Mouse (Mus musculus): ENCODE results near the gene Gstm2.
"Not testable (repeated sequence)": the region's sequence is repeated elsewhere in the genome, so short reads cannot be mapped to it uniquely, and the experiment has no call there.

Gstm2 gene

GRCm38 (mm10) chr3:107986041-107986562, at the start of gene Gstm2:
TSS of gene Gstm2 (minus strand) at chr3:107986453.
- no peak for DNase-seq (ENCODE audit: low spot score in 2 of 2)

GRCm38 (mm10) chr3:108033156-108033555, 46.9 kb upstream of the Gstm2 start:
- no peak for DNase-seq (ENCODE audit: low spot score in 2 of 2)

GRCm38 (mm10) chr3:108032113-108032512, 45.9 kb upstream of the Gstm2 start:
- no peak for DNase-seq (ENCODE audit: low spot score in 2 of 2)

- no peak for DNase-seq (ENCODE audit: low spot score in 2 of 2)
Measured at GRCm38 (mm10) chr3:108028641-108029365, 42.5 kb upstream of the Gstm2 start.

DNA sequence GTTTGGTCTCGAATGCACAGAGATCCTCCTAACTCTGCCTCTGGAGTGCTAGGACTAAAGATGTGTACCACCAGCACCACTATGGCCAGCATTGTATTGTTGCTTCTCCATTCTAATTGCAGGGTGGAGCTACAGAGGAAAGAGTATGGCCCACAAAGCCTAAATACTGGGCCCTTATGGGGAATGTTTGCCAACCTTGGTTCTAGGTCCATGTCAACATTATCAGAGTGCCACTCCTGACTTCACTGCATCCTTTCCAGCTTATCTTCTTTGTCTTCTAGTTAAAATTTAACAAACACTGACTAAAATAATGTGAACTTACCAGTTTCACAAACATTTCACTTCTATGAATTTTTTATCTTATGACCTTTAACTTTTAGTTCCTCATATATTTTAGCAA, 40.3 kb upstream of the Gstm2 start:
- DNase-seq (ENCODE audit: low spot score in 2 of 2) = no peak

GRCm38 (mm10) chr3:108026049-108026448, 39.8 kb upstream of the Gstm2 start:
- DNase-seq (ENCODE audit: low spot score in 2 of 2) = no peak

DNA sequence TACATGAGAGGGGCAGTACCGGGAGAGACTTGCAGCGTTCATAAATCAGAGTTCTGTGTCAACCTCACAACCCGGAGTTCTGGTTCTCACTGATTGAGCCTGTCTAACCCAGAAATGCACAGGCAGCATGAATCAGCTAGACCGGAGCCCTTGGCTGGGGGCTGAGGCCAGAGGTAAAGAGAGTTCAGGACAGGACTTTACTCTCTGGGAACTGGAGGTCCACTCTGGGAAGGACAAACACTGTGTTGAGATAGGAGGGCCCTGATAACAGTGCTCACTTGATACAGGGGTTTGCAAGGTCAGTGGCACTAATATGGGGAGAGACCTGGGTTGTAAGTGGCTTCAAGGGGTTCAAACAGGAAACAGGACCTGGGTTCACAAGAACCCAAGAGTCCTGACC, 39.1 kb upstream of the Gstm2 start:
- DNase-seq (ENCODE audit: low spot score in 2 of 2) = no peak

DNA sequence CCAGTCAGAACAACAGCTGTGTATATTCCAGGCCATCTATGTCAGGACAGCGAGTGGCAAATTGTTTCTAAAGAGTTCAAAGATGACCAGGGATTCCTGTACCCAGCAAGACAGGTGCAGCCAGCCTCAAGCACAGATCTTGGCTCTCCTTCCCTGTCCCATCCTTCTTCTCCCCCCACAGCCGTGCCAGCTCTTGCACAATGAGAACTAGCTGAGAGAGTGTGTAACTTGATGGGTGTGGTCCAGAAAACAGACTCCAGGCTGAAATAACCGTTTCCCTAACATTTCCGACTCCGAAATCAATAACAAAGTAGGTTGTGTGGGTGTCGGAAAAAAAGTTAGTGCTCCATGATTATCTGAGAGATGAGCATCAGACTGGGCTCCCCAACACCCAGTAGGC, 36.4 kb upstream of the Gstm2 start:
- DNase-seq (ENCODE audit: low spot score in 2 of 2) = no peak

DNA sequence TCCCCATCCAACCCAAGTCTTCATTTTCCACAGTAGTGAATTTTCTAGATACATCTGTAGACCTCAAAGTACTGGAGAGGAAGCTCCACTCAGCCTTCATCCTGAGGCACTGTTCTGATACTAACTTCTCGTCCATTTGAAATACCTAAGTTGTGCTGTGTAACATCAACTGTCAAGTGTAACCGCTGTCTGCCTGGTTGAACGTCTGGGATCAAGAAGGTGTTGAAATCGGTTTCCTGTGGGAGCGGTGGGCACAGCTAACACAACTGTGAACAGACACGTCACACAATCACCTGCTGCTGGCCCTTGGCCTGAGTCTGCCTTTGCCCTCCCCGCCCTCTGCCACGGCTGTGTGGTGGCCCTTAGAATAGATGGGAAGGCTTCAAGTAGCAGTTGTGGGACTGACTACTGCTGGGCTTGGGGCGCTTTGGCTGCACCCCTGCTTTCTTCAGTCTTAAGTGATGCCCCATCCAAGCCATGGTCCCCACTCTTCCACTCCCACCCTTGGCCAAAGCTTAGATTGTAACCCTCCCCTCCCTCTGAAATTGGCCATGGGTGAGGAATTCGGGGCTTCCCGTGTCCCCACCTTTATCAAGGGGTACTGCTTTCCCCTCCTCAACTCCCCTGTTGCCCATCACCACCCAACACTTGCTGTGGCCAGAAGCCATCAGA, 34.2 kb upstream of the Gstm2 start:
- DNase-seq (ENCODE audit: low spot score in 2 of 2) = not testable (repeated sequence)

DNA sequence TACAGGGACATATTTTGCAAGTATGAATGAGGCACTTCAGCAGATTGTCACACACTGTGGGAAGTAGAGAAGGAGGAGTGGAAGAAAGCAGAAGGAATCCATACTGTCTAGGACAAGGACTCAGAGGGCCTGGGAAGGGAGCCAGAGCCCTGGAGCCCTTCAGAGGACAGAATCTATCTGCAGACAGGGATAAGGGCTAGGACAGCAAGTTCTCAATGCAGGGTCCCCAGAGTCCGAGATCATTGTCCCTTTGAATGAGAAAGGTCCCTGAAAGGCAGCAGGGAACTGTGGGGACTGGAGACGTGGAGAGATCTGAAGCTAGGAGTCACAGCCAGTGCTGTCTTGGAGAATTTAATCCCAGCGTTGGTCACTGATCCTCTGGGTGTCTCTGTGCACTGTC, 33.0 kb upstream of the Gstm2 start:
- not testable (repeated sequence) for DNase-seq (ENCODE audit: low spot score in 2 of 2)

DNA sequence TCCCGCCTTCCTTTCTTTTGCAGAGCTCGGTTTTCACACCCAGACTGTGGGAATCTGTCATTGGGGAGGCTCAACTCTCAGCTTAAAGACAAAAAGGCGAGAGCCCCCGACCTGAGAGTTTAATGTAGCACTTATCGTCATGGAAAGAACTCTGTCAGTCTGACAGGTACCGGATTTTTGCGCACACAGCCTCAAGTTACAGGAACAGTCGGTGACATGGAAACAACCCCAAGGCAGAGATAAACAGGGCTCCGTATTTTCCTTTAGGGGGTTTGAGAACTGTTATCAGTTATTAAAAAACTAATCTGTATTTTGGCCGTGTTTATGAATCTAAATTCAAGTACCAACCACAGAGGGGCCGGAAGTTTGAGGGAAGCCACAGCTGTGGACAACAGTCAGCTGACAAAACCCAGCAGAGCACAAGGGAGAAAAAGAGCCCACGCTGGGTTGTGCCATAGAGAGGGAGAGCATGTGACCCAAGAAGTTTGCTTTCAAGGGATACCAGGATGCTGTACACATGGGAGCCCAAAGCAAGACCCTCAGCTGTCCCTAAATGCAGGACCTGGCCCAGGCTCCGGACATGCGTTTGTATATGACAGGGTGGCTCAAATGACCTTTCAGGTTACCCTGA, 32.1 kb upstream of the Gstm2 start:
- DNase-seq (ENCODE audit: low spot score in 2 of 2) = peak in 1 of 2 experiments; percentile 31

DNA sequence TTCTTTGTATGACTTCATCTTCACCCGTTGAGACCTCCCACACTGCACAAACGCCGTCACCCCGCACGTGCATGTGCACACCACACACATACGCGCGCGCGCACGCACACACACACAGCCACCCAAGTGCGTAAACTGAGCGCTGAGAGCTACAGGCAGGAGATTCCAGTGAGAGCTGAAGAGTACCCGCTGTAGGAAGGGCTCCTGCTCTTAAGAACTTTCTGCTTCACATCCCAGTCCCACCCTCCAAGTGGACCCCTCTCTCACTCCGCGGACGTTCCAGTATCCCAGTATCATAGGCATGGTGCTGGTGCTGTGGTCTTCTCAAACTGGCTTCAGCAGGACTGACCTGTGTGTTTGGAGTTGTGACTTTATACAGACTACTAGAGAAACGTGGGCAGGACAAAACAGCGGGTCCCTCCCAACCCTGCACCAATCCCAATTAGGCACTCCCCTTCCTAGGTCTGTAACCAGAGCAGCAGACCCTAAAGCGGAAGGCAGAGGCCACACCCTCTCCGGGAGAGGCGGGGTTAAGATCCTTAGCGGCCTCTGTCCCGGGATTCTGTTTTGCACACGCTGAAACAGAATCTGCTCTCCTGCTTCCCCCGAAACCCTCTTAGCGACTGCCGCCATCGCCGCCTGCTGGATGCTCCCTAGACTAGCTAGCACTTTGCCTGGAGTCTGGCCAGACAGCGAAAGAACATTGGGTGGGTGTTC, 31.4 kb upstream of the Gstm2 start, which contains the start of gene Gstm1:
Gene Gstm1 (minus strand): TSS at position 501 of the 717 bp plus-strand sequence.
- DNase-seq (ENCODE audit: low spot score in 2 of 2) = peak; percentile 48 to 79

- DNase-seq (ENCODE audit: low spot score in 2 of 2) = not testable (repeated sequence)
Measured at GRCm38 (mm10) chr3:108016468-108016867, 30.2 kb upstream of the Gstm2 start.

DNA sequence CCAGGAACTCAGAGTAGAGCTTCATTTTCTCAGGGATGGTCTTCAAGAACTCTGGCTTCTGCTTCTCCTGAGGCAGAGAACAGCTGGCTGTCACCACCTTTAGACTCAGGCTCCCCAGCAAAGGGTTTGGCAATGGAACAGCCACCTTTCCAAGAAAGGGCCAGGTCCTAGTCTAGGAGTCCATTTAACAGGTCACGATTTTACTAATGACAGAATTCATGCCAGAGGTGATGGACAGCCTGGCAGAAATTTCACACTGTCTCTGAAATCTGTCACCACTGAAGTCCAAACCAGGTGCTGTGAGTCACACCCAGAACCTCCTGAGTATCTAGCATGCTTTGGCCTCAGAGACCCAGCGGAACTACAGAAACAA, 28.7 kb upstream of the Gstm2 start:
- no peak for DNase-seq (ENCODE audit: low spot score in 2 of 2)

DNA sequence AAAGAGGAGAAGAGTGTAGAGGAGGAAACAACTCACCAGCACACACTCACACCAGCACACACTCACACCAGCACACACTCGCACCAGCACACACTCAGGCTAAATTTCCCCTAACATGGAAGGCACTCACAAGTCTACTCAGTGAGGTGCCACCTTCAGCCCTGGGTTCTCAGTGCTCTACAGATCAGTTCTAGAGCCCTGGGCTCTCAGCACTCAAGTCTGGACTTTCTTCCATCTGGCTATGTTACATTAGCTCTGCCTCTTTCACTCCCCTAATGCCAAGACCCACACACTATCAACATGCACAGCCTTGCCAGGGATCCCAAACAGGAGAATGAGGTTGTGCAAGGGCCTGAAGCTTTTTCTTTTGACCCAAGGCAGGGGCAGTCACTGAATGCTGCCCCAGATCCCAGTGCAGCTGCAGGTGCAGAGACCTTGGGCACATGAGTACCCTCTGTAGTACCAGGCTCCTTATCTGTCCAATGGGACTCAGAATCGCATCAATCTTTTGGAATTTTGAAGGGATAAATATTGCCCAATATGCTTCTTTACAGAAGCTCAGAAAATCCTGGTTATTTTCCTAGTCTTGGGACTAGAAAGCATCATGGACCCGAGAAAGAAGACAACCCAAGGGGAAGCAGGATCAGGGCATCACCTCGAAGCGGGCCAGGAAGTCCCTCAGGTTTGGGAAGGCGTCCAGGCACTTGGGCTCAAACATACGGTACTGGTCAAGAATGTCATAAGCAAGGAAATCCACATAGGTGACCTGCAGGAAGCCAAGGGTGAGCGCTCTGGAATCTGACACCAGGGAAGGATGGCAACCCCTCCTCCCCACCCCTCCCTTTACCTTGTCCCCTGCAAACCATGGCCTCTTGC, 28.1 kb upstream of the Gstm2 start:
- DNase-seq (ENCODE audit: low spot score in 2 of 2) = no peak

DNA sequence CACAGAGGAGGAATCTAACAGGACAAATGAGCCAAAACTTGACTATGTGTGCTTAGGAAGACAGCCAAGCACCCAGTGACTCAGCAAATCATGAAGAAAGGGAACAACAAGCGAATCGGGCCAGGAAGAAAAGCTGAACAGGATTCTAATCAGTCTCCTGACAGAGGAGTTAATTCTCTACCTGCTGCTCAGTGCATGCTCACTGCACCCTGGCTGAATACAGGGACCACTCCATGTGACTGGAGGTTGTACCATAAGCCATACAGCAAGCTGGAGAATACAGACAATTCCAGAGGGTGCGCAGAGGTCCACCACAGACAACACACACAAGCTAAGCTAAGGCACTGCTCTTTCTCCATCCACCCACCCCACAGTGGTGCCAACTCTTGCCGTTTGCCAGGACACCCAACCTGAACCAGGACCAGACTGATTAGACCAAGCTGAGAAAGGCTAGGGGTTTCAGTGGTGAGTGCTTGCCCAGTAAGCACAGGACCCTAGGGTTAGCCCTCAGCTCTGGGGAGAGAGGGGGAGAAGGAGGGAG, 27.1 kb upstream of the Gstm2 start:
- DNase-seq (ENCODE audit: low spot score in 2 of 2) = no peak

- DNase-seq (ENCODE audit: low spot score in 2 of 2) = no peak
Measured at GRCm38 (mm10) chr3:108011558-108011957, 25.3 kb upstream of the Gstm2 start.

- no peak for DNase-seq (ENCODE audit: low spot score in 2 of 2)
Measured at GRCm38 (mm10) chr3:108010286-108010685, 24.0 kb upstream of the Gstm2 start.

DNA sequence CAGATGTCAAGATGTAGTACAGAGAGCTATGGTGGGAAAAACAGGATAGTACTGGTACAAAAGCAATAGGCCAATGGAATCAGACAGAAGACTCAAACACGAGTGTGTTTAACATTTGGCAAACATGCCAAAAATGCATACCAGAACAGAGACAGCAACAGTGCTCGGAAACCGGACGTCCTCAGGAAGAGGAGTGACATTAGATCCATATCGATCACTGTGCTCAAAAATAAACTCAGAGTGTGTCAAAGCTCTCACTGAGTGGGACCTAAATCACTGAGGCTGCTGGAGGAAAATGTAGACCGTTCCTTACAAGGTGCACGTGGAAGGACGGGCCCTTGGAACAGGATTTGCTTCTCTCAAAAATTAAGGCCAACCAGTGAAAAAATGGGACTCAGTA, 15.8 kb upstream of the Gstm2 start:
- no peak for DNase-seq (ENCODE audit: low spot score in 2 of 2)

DNA sequence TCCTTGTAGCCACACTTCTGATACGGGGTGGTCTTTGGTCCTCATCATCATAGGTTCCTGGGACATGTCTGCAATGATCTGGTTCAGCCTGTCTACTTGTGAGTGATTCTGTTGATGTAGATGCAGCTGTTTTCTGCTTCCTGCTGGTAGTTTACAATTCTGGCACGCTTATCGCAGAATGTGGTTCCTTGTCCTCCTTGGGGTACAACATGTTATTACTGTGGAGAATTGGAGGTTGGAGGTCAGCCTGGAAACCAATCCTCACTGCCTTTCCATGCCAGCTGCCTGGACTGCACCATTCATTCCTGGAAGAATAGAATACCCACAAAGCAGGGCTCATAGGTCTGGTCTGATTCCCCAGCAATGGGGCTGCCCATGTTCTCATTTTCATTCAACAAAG, 13.2 kb upstream of the Gstm2 start:
- no peak for DNase-seq (ENCODE audit: low spot score in 2 of 2)

DNA sequence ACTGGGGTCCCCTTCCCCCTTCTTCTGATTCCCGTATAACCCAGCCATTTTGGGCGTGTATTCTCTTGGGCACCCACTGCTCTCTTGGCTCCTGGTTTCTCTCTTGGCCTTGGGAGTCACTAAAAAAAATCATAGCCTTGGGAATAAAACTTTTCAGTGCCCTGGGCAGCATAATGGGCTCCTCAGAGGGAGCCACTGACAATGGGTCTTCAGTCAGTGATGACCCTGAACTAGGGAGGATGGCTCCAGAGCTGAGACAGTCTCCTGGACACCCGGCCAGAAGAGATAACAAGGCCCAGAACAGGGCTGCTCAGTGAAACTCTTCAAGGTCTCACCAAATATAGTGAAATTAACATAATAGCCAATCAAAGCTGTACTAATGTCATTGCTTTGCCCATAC, 12.3 kb upstream of the Gstm2 start:
- DNase-seq (ENCODE audit: low spot score in 2 of 2) = no peak

All from spleen, postnatal 10 days (tissue).